Comparison of ENCODE assay signal across 8 mouse cellular contexts in genomic region chr16:97293273-97293672, GRCm38 (mm10).
DNase-seq lines count a peak whose midpoint lies in the region; ATAC-seq and TF ChIP-seq lines count a peak whose summit lies in the region.

No protein-coding gene starts in this region.

- peak overlapping the region; percentile 43 for H3K4me2 ChIP-seq in hindbrain, postnatal 0 days (ENCODE audit: low read depth, low read length)

- no peak overlapping the region for H3K27ac ChIP-seq in hindbrain, postnatal 0 days

- 4% methylated on average over 4 of the region's 4 CpGs for WGBS in hindbrain, postnatal 0 days

- TF ChIP-seq CTCF in hindbrain, postnatal 0 days (IDR thresholded peaks at IDR 0.05; ENCODE audit: low read depth) = peak; percentile 96

- peaks cover 14% of the 10 kb centered on the region; the same call in 1 of the 2 replicates for H3K4me1 ChIP-seq in hindbrain, postnatal 0 days (ENCODE audit: insufficient read depth, low read length)

- peak; percentile 89 for ATAC-seq in activated CD4-positive, CD25-positive, alpha-beta regulatory T cell, adult 4 months
- ATAC-seq in hindbrain, postnatal 0 days = peak; percentile 82
- ATAC-seq in megakaryocyte, adult 5-6 weeks (ENCODE audit: poor library complexity, severe bottlenecking) = peak; percentile 84

- H3K27me3 ChIP-seq in hindbrain, postnatal 0 days (ENCODE audit: insufficient read depth, low read length) = no peaks in the 10 kb centered on the region

- H3K9ac ChIP-seq in hindbrain, postnatal 0 days (replicated peaks; ENCODE audit: low read length) = no peak overlapping the region

- no peaks in the 10 kb centered on the region for H3K36me3 ChIP-seq in hindbrain, postnatal 0 days (ENCODE audit: insufficient read depth, low read length)

- H3K9me3 ChIP-seq in hindbrain, postnatal 0 days (ENCODE audit: low read length) = no peaks in the 10 kb centered on the region

- DNase-seq in cerebellum, postnatal 25 days = peak; percentile 70 to 79
- DNase-seq in gastrocnemius, adult 18-20 months (ENCODE audit: low spot score) = peak; percentile 63
- peak; percentile 92 for DNase-seq in hindbrain, postnatal 0 days (ENCODE audit: low spot score)
- DNase-seq in layer of hippocampus, postnatal 36 days = peak; percentile 67 to 77
- peak; percentile 85 to 91 for DNase-seq in right cerebral cortex, postnatal 10 days (ENCODE audit: low spot score in 2 of 2)
- peak; percentile 52 to 53 for DNase-seq in urinary bladder, postnatal 36 days (ENCODE audit: low spot score in 2 of 2)

- 0 out of 2 replicates have a peak overlapping the region, but pooled peaks have one; percentile 6 for H3K4me3 ChIP-seq in hindbrain, postnatal 0 days (ENCODE audit: low read length)
